Mouse (Mus musculus): ENCODE results near the gene Fzd2. TPM values are rescaled to one million over a fixed set of nuclear protein-coding genes. Genes with fewer than 3 reads are reported as not detected.
"Not testable (repeated sequence)": the region's sequence is repeated elsewhere in the genome, so short reads cannot be mapped to it uniquely, and the experiment has no call there.

Fzd2 gene
- total RNA-seq, 2 experiments from 2014 or later: 8.0 to 12.5 TPM

DNA sequence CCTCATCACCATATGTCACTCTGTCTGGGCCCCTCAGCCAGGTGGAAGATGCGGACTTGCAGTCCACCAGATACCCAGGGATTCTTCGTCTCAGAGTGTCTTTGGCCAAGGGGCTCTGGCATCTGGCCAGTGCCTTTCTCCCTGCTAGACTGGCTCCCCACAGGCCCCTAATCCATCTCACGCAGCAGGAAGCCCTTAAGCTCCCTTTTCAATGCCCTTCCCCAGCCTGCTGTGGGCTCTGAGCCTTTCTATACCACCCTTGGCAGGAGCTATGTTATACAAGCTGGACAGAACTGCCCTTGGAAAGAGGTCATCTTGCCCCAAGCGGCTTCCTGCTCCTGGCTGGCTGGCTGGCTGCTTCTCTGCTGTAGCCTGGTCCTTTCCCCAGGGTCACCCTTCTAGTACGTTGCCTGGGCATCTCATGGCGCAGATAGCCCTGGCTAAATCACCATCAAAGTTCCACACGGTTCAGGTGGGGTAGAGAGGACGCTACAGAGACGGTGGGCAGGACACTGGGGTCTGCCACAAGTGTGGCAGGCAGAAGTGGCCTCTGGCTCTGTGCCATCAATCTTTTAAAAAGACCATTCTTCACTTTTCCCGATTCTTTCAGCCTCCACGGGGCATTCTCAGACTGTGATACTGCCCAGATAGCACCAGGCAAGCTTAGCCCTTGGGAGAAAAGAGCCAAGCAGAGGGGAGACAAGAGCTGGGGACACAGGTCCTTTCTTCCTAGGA, 22.7 kb upstream of the Fzd2 start:
- DNase-seq: no peak

DNA sequence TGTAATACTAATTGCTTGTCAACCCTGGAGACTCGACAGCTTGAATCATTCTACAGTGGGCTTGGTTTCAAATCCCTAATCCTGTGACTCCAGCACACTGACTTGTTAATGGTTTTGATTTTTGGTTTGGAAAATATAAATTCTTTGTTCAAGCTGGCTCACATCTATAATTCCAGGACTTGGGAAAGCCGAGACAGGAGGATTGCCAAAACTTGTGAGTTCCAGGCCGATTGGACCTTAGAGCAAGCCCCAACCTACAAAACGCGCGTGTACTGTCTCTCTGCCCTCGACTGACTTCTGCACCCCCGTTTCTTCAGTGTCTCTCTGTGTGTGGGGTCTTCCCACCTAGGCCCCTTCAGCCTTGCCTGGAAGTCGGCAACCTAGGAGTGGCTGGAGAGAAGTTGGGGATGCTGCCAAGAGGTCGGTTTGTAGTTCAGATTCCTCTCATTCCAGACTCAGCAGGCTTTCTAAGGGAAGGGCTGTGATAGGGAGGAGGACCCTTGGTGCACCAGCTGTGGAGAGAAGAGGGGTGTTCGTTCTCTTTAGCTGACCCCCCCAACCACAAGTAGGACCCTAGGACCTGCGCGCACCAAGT, 22.1 kb upstream of the Fzd2 start:
- no peak for DNase-seq

DNA sequence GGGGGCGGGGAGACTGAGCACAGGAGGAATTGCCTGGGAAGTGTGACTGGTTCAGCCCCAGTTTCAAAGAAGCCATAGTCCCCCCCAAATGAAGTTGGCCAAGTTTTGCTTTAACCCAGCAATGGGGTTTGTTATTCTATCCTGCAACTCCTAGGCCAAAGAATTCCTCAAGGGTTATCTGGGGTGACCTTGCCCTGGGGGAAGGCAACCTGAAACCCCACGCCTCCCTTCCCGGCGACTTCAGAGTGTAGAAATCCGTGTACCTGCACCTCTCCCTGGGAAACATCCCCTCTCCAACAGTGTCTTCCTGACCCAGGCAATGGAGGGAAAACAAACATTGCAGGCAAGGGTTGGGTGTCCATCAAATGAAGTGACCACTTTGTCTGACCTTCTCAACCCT, 21.5 kb upstream of the Fzd2 start:
- DNase-seq: no peak

DNA sequence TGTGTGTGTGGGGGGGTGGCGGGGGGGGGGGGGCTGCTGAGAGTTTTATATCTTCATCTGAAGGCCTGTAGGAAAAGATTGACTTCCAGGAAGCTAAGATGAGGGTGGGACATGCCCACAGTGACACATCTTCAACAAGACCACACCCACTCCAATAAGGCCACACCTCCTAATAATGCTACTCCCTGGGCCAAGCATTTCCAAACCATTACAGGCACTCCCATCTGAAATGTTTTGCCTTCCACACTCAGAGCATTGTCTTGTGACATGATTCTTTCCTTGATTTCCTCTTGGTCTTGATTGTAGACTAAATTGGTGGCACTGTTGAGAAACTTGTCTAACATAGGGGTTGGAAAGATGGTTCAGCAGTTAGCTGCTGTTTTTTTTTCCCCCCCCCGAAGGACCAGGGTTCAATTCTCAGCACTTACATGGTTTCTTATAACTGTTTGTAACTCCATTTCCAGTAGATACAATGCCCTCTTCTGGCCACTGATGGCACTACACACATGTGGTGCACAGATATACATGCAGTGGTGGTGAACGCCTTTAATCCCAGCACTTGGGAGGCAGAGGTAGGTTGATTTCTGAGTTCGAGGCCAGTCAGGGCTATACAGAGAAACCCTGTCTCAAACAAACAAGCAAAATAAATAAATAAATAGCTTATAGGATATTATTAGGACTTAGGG, 17.6 kb upstream of the Fzd2 start:
- DNase-seq: no peak

DNA sequence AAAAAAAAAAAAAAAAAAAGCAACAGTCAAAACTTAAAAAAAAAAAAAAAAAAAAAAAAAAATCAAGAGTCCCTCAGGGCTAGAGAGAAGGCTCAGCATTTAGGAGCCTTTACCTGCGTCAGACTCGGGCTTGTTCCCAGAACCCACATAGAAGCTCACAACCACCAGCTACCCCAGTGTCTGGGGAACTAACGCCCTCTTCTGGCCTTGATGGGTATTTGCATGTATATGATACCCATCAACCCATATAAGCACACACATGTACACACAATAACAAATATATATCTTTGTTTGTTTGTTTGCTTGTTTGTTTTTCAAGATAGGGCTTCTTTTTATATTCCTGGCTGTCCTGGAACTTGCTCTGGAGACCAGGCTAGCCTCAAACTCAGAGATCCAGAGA, 16.6 kb upstream of the Fzd2 start:
- no peak for DNase-seq

DNA sequence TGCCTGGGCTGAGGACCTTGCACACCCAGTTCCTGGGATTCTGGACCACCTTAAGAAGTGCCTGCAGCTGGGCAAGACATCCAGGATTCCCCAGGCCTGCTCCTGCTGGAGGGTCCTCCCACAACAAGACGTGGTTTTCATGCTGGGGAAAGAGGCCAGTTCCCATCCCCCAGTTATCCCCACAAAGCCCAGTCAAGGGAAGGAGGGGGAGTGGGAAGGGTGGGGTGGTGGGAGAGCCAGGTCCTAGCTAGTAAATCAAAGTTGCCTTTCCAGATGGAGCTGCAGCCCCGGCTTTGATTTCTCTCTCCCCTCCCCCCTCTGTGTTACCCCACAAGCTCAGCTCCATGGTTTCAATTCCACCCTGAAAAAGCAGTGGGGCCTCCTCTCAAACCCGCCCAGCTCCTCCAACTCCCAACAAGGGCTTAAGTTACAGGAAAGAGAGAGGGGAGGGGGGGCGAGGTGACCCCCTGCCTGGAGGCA, 8.8 kb upstream of the Fzd2 start:
- no peak for DNase-seq

DNA sequence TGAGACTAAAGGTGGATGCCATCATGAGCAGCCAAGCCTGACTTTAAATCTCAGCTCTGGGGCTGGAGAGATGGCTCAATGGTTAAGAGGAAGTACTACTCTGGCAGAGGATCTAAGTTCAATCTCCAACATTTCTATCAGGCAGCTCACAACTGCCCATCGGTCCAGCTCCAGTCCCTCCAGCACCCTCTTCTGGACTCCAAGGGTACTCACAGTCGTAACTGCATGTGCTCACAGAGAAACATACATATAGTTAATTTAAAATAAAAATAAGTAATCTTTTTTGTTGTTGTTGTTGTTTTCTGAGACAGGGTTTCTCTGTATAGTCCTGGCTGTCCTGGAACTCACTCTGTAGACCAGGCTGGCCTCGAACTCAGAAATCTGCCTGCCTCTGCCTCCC, 4.3 kb upstream of the Fzd2 start:
- DNase-seq: no peak

DNA sequence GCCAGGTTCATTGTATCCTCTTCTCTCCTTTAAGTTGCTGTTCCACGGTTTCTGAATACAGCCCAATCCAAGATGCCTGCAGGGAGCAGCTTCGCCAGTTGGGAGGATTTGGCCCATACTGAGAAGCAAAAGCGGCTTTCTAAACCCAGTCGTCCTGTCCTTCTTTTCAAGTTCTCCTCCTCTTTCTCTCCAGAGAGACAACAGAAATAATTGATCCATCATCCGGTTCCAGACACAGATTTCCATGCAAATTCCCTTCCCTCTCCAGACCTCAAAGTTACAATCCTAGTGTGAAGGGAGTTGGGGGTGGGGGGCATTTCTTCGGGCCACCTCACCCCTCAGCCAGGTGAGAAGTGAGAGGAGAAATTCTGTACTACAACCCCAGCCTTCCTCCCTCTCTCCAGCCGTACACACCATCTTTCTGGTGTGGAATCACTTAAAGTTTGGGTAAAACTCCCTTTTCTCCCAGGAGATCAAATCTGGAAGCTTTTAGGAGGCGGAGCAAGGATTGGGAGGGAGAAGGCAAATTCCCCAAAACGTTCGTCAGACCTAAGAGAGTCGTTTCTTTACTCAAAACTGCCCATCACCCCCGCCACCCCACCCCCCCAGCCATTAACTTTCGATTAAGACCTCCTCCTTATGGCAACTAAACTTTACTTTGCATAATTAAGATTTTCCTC, 1.2 kb upstream of the Fzd2 start:
- DNase-seq: no peak

DNA sequence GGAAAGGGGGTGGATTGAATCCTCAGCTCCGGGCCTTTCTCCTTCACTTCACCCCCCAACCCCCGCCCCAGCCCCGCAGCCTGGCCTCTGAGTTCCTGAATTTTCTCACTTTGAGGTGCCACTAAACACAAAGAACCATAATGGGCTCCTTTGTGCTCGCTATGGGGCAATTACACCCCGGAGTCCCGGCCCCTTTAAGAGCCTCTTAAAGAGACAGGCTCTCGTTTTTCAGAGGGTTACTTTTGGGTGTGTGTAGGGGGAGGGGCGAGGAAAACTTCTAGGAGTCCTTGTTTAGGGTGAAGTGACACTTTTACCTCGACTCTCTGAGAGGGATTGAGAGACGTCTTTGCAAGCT, 723 bp upstream of the Fzd2 start:
- DNase-seq: no peak

DNA sequence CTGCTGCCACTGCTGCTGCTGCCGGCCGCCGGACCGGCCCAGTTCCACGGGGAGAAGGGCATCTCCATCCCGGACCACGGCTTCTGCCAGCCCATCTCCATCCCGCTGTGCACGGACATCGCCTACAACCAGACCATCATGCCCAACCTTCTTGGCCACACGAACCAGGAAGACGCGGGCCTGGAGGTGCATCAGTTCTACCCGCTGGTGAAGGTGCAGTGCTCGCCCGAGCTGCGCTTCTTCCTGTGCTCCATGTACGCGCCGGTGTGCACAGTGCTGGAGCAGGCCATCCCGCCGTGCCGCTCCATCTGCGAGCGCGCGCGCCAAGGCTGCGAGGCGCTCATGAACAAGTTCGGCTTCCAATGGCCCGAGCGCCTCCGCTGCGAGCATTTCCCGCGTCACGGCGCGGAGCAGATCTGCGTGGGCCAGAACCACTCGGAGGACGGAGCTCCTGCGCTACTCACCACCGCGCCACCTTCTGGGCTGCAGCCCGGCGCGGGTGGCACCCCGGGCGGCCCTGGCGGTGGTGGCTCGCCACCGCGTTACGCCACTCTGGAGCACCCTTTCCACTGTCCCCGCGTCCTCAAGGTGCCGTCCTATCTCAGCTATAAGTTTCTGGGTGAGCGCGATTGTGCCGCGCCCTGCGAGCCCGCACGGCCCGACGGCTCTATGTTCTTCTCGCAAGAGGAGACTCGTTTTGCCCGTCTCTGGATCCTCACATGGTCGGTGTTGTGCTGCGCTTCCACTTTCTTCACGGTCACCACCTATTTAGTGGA, 769 bp downstream of the Fzd2 start:
- peak; percentile 47 for DNase-seq

DNA sequence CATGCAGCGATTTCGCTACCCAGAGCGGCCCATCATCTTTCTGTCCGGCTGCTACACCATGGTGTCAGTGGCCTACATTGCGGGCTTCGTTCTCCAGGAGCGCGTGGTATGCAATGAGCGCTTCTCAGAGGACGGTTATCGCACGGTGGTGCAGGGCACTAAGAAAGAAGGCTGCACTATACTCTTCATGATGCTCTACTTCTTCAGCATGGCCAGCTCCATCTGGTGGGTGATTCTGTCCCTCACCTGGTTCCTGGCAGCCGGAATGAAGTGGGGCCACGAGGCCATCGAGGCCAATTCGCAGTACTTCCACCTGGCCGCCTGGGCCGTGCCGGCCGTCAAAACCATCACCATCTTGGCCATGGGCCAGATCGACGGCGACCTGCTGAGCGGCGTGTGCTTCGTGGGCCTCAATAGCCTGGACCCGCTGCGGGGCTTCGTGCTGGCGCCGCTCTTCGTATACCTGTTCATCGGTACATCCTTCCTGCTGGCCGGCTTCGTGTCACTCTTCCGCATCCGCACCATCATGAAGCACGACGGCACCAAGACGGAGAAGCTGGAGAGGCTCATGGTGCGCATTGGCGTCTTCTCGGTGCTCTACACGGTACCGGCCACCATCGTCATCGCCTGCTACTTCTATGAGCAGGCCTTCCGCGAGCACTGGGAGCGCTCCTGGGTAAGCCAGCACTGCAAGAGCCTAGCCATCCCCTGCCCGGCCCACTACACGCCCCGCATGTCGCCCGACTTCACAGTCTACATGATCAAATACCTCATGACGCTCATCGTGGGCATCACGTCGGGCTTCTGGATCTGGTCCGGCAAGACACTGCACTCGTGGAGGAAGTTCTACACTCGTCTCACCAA, 1.6 kb downstream of the Fzd2 start:
- DNase-seq: peak; percentile 50

DNA sequence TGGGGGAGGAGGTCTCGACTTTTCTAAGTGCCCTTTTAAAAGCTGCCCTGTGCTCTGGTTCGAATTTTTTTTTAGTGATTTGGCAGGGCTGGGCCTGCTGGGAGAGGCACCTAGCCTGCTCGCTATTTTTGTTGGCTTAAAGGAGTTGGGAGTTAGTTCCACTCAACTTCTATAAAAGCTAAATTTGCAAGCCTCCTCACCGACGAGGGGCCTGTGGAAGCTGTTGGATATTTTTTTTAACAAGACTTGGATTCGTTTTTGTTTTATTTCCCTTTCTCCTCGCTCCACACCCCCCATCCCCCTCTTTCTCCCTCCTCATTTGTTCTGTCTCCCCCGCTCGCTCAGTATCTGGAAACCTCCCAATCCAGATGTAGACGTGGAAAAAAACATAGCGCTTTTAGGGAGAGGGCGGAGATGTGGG, 2.6 kb downstream of the Fzd2 start:
- DNase-seq: no peak

DNA sequence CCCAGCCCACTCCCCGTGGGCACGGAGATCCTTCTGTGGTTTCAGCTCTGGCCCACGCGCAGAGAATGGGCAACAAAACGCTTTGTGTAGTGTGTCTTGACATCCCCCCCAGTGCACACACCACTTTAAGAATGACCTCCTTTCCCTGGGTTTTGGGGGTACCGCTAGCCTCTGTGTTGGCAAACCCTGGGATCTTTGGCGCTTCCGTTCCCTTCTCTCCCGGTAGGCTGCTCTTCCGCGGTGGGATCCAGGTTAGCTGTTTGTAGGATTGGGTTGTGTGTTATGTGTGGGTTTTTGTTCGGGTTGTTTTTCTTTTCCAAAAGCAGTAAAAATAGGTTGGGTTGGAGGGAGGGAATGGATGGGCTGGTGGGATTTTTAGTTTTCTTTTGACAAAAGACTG, 3.0 kb downstream of the Fzd2 start:
- not testable (repeated sequence) for DNase-seq

DNA sequence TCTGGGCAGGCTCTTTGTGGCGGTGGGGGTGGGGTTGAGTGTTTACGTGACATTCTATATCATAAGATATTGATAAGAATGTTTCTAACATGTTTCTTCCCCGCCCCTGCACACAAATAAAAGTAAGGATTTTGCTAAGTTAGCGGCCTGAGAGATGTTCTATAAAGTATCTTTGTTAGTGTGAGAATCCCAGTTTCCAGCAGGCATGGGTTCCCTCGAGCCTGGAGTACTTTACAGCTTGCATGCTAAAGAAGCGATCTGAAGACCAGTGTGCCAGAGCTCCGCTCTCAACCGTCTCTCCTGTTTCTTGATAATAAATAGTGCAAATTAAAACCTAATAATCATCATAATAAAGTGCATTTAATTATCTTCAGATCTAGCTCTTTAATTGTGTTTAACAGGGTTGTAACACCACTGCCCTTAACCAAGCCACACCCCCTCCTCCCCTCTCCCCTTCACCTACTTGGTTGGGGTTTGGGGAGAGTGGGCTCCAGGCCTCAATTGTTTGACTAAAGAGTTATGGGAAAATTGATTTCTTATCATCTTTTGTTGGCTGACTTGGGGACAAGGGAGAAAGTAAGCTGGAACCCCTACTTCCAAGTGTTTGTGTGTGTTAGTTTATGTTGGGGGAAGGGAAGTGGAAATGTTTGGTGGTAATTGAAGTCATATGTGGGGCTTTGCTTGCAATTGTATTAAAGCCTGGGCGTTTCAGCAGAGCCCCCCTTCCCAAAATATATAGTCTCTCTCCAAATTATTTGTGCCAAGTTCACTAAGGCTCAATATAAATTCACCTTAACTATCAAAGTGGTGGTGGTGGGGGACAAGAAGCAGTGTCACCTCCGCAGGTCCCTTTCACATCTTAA, 3.7 kb downstream of the Fzd2 start:
- no peak for DNase-seq

DNA sequence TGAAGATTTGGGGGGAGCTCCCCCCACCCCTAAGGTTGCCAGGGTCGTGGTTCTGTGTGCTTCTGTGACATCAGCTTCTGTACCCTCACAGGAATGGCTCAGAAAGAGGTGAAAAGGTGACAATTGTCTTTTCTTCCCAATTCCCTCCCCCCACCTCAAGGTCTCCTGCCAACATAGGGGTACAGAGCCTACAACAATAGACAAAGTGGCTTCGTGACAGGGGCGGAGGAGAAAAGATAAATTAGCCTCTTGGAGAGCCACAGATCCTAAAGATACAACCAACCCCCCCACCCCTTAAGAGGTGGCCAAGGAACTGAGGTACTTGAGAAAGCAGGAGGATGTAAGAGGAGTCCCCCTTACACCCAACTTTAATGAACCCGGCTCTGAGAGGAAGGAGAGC, 4.5 kb downstream of the Fzd2 start:
- DNase-seq: no peak

DNA sequence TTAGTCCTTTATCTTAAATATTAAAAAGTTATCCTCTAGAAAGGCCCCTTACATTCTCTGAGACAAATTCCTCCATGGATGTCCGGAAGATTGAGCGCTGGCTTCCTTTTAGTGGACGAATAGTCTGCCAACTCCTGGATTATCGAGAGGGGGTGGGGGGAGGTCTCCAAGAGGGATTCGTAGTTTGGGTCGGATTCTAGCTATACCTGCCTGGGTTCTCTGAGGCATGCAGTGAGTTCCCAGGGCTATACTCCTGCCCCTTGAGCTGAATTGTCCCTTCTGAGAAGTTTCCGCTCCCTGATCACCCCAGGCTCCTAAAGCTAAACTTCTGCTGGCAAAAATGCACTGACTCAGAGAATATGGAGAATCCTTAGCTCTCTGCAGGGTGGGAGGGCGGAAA, 5.3 kb downstream of the Fzd2 start:
- no peak for DNase-seq

DNA sequence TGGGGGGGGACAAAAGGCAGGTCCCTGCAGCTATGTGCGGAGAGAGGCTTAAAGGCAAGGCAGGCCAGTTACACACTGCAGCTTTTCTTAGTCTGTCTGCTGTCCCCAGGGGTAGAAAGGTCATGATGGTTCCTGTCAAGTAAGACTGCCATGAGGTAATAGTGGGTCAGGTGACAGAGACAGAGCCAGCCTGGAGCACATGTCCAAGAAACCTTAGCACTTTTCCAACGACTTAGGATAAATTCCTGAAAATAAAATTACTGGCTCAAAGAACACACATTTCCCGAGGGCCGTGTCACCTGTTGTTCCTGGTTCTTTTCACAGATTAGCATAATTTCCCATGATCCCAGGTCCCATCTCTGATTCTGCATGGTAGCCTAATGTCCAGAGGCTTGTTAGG, 6.1 kb downstream of the Fzd2 start:
- no peak for DNase-seq

DNA sequence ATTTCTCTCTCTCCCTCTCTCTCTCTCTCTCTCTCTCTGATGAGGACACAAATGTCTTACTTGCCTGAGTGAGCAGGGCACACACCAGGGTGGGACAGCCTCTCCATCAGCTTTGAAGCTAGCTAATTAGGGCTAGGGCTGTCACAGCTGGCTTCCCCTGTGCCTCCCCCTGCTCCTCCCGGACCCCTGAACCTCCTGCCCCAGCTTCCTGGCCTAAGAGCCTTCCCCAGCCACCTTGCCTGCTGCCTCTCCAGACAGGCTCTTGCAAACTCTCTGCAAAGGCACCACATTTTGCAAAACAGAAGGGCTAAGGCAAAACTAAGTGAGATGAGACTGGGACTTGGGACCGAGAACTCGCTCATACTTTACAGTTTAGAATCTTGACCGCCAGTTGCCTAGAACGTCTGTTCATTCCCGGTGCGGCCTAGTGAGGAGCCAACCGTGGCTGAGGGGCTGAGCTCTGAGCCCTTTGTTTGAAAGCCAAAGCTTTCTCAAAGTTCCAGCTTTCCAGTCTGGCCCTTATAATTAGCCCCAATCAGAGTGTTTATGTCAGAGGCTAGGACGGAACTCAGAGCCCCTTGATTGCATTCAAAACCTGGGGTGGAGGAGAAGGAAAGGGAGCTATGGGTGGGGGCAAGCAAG, 6.6 kb downstream of the Fzd2 start:
- no peak for DNase-seq

DNA sequence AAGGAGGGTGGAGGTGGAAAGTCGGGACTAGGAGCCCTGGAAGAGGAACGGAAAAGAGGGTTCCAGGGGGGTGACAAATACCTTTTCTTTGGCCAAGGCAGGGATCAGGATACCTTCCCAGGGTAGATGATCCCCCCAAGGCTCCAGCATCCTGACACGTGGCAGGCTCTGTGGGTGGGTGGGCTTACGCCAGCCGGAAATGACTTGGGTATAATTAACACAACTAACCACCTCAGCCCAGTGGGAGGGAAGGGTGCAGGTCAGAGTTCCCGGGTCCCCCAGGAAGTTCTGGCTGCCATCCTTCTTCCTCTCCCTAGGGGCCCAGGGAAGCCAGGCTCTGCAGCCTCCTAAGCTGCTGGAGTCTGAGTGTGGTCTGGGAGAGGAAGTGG, 7.1 kb downstream of the Fzd2 start:
- DNase-seq: no peak

DNA sequence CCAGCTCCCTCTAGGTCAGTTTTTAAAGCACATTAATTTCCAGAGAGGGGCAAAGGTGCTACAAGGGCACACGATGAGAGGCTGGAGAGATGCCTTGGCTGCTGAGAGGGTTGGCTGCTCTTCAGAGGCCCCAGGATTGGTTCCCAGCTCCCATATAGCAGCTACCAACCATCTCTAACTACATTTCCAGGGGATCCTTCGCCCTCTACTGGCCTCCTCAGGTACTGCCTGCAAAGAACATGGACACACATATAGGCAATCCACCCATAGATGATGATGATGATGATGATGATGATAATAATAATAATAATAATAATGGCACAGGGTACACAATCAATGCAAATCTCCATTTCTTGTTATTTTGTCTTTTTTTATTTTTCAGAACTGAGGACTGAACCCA, 15.3 kb downstream of the Fzd2 start:
- DNase-seq: no peak

All from gastrocnemius, postnatal 10 days (tissue).